Mouse (Mus musculus) forebrain, embryonic 14.5 days (tissue): ENCODE data around the gene Polr2h. TPM values are rescaled to one million over a fixed set of nuclear protein-coding genes. Genes with fewer than 3 reads are reported as not detected.
A peak's percentile ranks its signal among the peaks of the same experiment; 100 is the strongest.

Experiments used
- ATAC-seq: fragments of 200-750 bp; cut with Nextera tagmentation; 2 replicates; pipeline ENCODE4 v1.8.0; 2017; ENCODE audit warnings: mild to moderate bottlenecking, moderate library complexity
- DNase-seq: peaks from one replicate; pipeline ENCODE4 v3.0.0-alpha.2; 2015; ENCODE audit warnings: low spot score
- H3K27ac ChIP-seq: fragments of 300-500 bp; sonication (generic); 2 replicates; pipeline ENCODE4 v1.5.1; 2014; ENCODE audit warnings: low read depth, mild to moderate bottlenecking, control low read depth, low read length, moderate library complexity
- H3K27me3 ChIP-seq: fragments of 300-500 bp; sonication (generic); replicated peaks from 2 replicates; pipeline ENCODE4 v1.6.1; 2014; ENCODE audit warnings: low read length, control low read depth, mixed read lengths; ENCODE audit not compliant: control insufficient read depth, insufficient read depth
- H3K36me3 ChIP-seq: fragments of 300-500 bp; sonication (generic); 2 replicates; pipeline ENCODE4 v1.6.1; 2014; ENCODE audit warnings: low read length, control low read depth; ENCODE audit not compliant: control insufficient read depth, insufficient read depth
- H3K4me1 ChIP-seq: fragments of 300-500 bp; sonication (generic); 2 replicates; pipeline ENCODE4 v1.6.1; 2014; ENCODE audit warnings: antibody characterized with exemption, low read length, control low read depth; ENCODE audit not compliant: control insufficient read depth, insufficient read depth
- H3K4me2 ChIP-seq: fragments of 300-500 bp; sonication (generic); 2 replicates; pipeline ENCODE4 v1.6.1; 2014; ENCODE audit warnings: mild to moderate bottlenecking, control low read depth, low read length
- H3K4me3 ChIP-seq: fragments of 300-500 bp; sonication (generic); 2 replicates; pipeline ENCODE4 v1.5.1; 2014; ENCODE audit warnings: low read depth, low read length, control low read depth
- H3K9ac ChIP-seq: fragments of 300-500 bp; sonication (generic); 2 replicates; pipeline ENCODE4 v1.6.1; 2014; ENCODE audit warnings: mild to moderate bottlenecking, low read length, control low read depth, moderate library complexity
- H3K9me3 ChIP-seq: fragments of 300-500 bp; sonication (generic); replicated peaks from 2 replicates; pipeline ENCODE4 v1.6.1; 2016; ENCODE audit warnings: low read length, control low read depth, mixed read lengths; ENCODE audit not compliant: control insufficient read depth
- WGBS: fragments of 180-500 bp; shearing (Covaris S2); extraction: QIAGEN DNeasy Blood & Tissue Kit; methylation state at CpG from one replicate; pipeline ENCODE4 v1.1.7; 2014; 5-methylcytosine and 5-hydroxymethylcytosine counted together
- polyA plus RNA-seq: library from polyadenylated mRNA; unstranded; fragments of >200 nt; fragmentation: Nextera tagmentation; extraction: Ambion mirVana; gene quantifications from 2 replicates; pipeline ENCODE4 v1.2.1, GENCODE M21; 2014

Gene Polr2h
- polyA plus RNA-seq, 1 experiment from 2014 or later, result 126 TPM

DNA sequence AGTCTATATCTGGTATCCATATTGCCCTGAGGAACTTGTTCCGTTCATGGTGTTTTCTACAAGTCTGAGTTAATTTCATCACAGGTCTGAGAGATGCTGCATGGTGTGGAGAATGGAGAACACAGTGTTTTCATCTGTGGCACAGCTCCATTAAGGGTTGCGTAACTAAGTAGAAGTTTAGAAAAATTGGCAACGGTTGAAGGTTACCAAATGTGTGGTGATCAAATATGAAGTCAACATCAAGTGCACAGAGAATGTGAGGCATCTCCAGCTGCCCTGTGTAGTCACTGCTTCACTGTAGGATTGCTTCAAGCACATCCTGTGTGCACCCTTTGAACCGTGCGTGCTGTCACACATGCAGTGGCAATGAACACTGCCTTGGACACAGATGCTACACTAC lies 38.6 kb downstream of the Polr2h start:
- Histone ChIP-seq H3K4me3 (no peak overlapping the region), H3K9ac (no peak overlapping the region), H3K27ac (no peak overlapping the region), H3K4me2 (no peak overlapping the region), H3K4me1 (no peaks in the 10 kb centered on the region), H3K36me3 (no peaks in the 10 kb centered on the region), H3K9me3 (no peaks in the 10 kb centered on the region), H3K27me3 (no peaks in the 10 kb centered on the region)
- ATAC-seq (no peak), DNase-seq (no peak)
- WGBS, result 97% methylated on average over 5 of the region's 5 CpGs

- DNase-seq (no peak), ATAC-seq (no peak)
- Histone ChIP-seq H3K27me3 (no peaks in the 10 kb centered on the region), H3K4me2 (no peak overlapping the region), H3K36me3 (no peaks in the 10 kb centered on the region), H3K4me3 (no peak overlapping the region), H3K9ac (no peak overlapping the region), H3K4me1 (no peaks in the 10 kb centered on the region), H3K27ac (no peak overlapping the region), H3K9me3 (no peaks in the 10 kb centered on the region)
- WGBS, result 73% methylated on average over 1 of the region's 1 CpGs
These were observed 39.9 kb downstream of the Polr2h start for GRCm38 (mm10) chr16:20757385-20757784.

DNA sequence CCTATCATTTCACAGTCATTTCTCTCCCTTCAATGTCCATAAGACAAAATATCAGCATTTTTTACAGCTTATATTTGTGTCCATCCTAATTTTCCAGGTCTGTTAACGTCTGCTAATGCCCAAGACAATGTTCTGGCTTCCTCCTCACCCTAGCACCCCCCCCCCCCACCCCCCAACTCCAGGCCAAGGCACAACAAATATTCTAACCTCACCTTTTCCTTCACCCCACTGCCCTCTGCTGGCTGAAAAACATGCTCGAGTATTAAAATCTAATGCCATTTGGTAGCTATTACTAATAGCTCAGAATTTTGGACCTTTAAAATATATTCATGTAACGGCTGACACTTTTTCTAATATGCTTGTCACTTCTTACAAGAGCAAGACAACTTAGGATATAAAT lies 44.2 kb downstream of the Polr2h start:
- no peak overlapping the region for H3K4me3 ChIP-seq
- H3K9ac ChIP-seq, result no peak overlapping the region
- H3K4me2 ChIP-seq, result no peak overlapping the region
- no peak overlapping the region for H3K27ac ChIP-seq
- no peaks in the 10 kb centered on the region for H3K4me1 ChIP-seq
- no peaks in the 10 kb centered on the region for H3K9me3 ChIP-seq
- no peak for ATAC-seq
- WGBS, result 7% methylated on average over 3 of the region's 3 CpGs
- peak; percentile 52 for DNase-seq
- no peaks in the 10 kb centered on the region for H3K27me3 ChIP-seq
- no peaks in the 10 kb centered on the region for H3K36me3 ChIP-seq

- Histone ChIP-seq H3K9me3 (no peaks in the 10 kb centered on the region), H3K4me3 (no peak overlapping the region), H3K36me3 (no peaks in the 10 kb centered on the region), H3K4me1 (no peaks in the 10 kb centered on the region), H3K9ac (no peak overlapping the region), H3K27ac (no peak overlapping the region), H3K27me3 (no peaks in the 10 kb centered on the region), H3K4me2 (no peak overlapping the region)
- 48% methylated on average over 9 of the region's 9 CpGs for WGBS
- no peak for ATAC-seq
- peak; percentile 64 for DNase-seq
These were observed 47.8 kb downstream of the Polr2h start for GRCm38 (mm10) chr16:20765244-20765643.

Other genes starting within 250 kb of the Polr2h start
- 90.3 and 92.1 TPM in 2 replicates for gene Eif2b5, start 218.8 kb upstream of the Polr2h start, polyA plus RNA-seq
- gene Dvl3, start 200.7 kb upstream of the Polr2h start, polyA plus RNA-seq, result 25.3 and 26.0 TPM in 2 replicates
- gene Ap2m1, start 182.2 kb upstream of the Polr2h start, polyA plus RNA-seq, result 1,206 and 1,335 TPM in 2 replicates
- gene Abcf3, start 169.1 kb upstream of the Polr2h start, polyA plus RNA-seq, result 64.8 and 74.4 TPM in 2 replicates
- gene Vwa5b2, start 128.2 kb upstream of the Polr2h start, polyA plus RNA-seq, result 1.3 and 4.1 TPM in 2 replicates
- gene Eef1akmt4, start 106.1 kb upstream of the Polr2h start, polyA plus RNA-seq, result 18.2 and 24.8 TPM in 2 replicates
- 0.17 TPM in 1 of 2 replicates, not detected in the other for gene Gm49333, start 106.1 kb upstream of the Polr2h start, polyA plus RNA-seq
- 34.9 and 44.4 TPM in 2 replicates for gene Alg3, start 105.9 kb upstream of the Polr2h start, polyA plus RNA-seq
- 18.6 and 18.9 TPM in 2 replicates for gene Camk2n2, start 96.4 kb upstream of the Polr2h start, polyA plus RNA-seq
- gene Ece2, start 87.8 kb upstream of the Polr2h start, polyA plus RNA-seq, result 5.3 and 6.0 TPM in 2 replicates
- 354 and 377 TPM in 2 replicates for gene Psmd2, start 66.0 kb upstream of the Polr2h start, polyA plus RNA-seq
- 97.6 and 109 TPM in 2 replicates for gene Eif4g1, start 49.4 kb upstream of the Polr2h start, polyA plus RNA-seq
- gene Fam131a, start 24.4 kb upstream of the Polr2h start, polyA plus RNA-seq, result 51.5 and 55.5 TPM in 2 replicates
- gene Clcn2, start 81 bp downstream of the Polr2h start, polyA plus RNA-seq, result 11.9 and 15.2 TPM in 2 replicates
- gene Chrd, start 15.5 kb downstream of the Polr2h start, polyA plus RNA-seq, result 2.6 and 3.8 TPM in 2 replicates
- 0.25 and 0.62 TPM in 2 replicates for gene Thpo, start 16.8 kb downstream of the Polr2h start, polyA plus RNA-seq